Comparison of ENCODE assay signal across 16 mouse cellular contexts in genomic region chr13:112506766-112507165, GRCm38 (mm10). TPM values are rescaled to one million over a fixed set of nuclear protein-coding genes. Genes with fewer than 3 reads are reported as not detected.
A peak's percentile ranks its signal among the peaks of the same experiment; 100 is the strongest.
DNase-seq lines count a peak whose midpoint lies in the region; ATAC-seq and TF ChIP-seq lines count a peak whose summit lies in the region.
"Had no signal": no experiment of that assay in that cellular context is flagged by ENCODE, and none has a peak within 500 bp of the region (broad histone marks: within the 10 kb centered on the region; RNA-seq: fewer than 3 reads in every experiment).

No protein-coding gene starts in this region.

- no peak for TF ChIP-seq CTCF in layer of hippocampus, adult 2 months (conservative IDR thresholded peaks at IDR 0.05)

- H3K9ac ChIP-seq in embryonic facial prominence, embryonic 14.5 days (ENCODE audit: low read depth, low read length): no peak overlapping the region
- H3K9ac ChIP-seq in midbrain, embryonic 14.5 days (replicated peaks; ENCODE audit: low read length): no peak overlapping the region
- H3K9ac ChIP-seq: embryonic facial prominence, embryonic 13.5 days; hindbrain, embryonic 14.5 days; liver, embryonic 15.5 days had no signal

- H3K9me3 ChIP-seq in embryonic facial prominence, embryonic 14.5 days (ENCODE audit: control insufficient read depth, low read length): no peaks in the 10 kb centered on the region
- H3K9me3 ChIP-seq in embryonic facial prominence, embryonic 10.5 days: no peaks in the 10 kb centered on the region
- no peaks in the 10 kb centered on the region for H3K9me3 ChIP-seq in midbrain, embryonic 14.5 days (ENCODE audit: control insufficient read depth, low read length)
- H3K9me3 ChIP-seq in midbrain, embryonic 10.5 days (replicated peaks): no peaks in the 10 kb centered on the region
- H3K9me3 ChIP-seq: embryonic facial prominence, embryonic 13.5 days; forebrain, embryonic 10.5 days; liver, embryonic 15.5 days had no signal

- ATAC-seq in embryonic facial prominence, embryonic 14.5 days (ENCODE audit: low read depth): no peak
- no peak for ATAC-seq in midbrain, embryonic 14.5 days (ENCODE audit: low FRiP score, low TSS enrichment)
- ATAC-seq in granulocyte monocyte progenitor cell, adult 5-6 weeks (replicated peaks; ENCODE audit: poor library complexity, severe bottlenecking): 0 out of 2 replicates have a peak, but pooled peaks have one; percentile 20
- ATAC-seq: intestine, postnatal 0 days had no signal

- peak; percentile 30 for DNase-seq in embryonic facial prominence, embryonic 14.5 days (ENCODE audit: low spot score)
- DNase-seq in embryonic facial prominence, embryonic 10.5 days (ENCODE audit: low spot score): no peak
- DNase-seq in layer of hippocampus, adult 11-12 months (ENCODE audit: low spot score): peak; percentile 30
- no peak for DNase-seq in layer of hippocampus, adult 2 months (ENCODE audit: low spot score in 2 of 2)
- DNase-seq in midbrain, embryonic 14.5 days: peak; percentile 20
- DNase-seq in midbrain, embryonic 10.5 days (ENCODE audit: low spot score): no peak
- no peak for DNase-seq in gastrocnemius, postnatal 25 days
- DNase-seq: adrenal gland, adult 2 months; lung, postnatal 14 days; thymus, adult 18-20 months had no signal

- no peak overlapping the region for H3K27ac ChIP-seq in embryonic facial prominence, embryonic 14.5 days (replicated peaks; ENCODE audit: low read depth, low read length)
- H3K27ac ChIP-seq in embryonic facial prominence, embryonic 10.5 days (replicated peaks): no peak overlapping the region
- H3K27ac ChIP-seq in layer of hippocampus, adult 2 months: no peak overlapping the region
- H3K27ac ChIP-seq in midbrain, embryonic 14.5 days (replicated peaks; ENCODE audit: low read depth, low read length): no peak overlapping the region
- H3K27ac ChIP-seq in midbrain, embryonic 10.5 days (replicated peaks): no peak overlapping the region
- H3K27ac ChIP-seq: embryonic facial prominence, embryonic 13.5 days; forebrain, embryonic 10.5 days; hindbrain, embryonic 14.5 days; liver, embryonic 15.5 days had no signal

- H3K27me3 ChIP-seq in embryonic facial prominence, embryonic 14.5 days (replicated peaks; ENCODE audit: control insufficient read depth, insufficient read depth, low read length): no peaks in the 10 kb centered on the region
- H3K27me3 ChIP-seq in embryonic facial prominence, embryonic 10.5 days (replicated peaks; ENCODE audit: low read depth, poor library complexity, severe bottlenecking): no peaks in the 10 kb centered on the region
- H3K27me3 ChIP-seq in midbrain, embryonic 14.5 days (ENCODE audit: control insufficient read depth, insufficient read depth, low read length): no peaks in the 10 kb centered on the region
- H3K27me3 ChIP-seq in midbrain, embryonic 10.5 days (ENCODE audit: low read depth, poor library complexity, severe bottlenecking): no peaks in the 10 kb centered on the region
- H3K27me3 ChIP-seq: embryonic facial prominence, embryonic 13.5 days; liver, embryonic 15.5 days had no signal

- WGBS in embryonic facial prominence, embryonic 14.5 days: 71% methylated on average over 13 of the region's 13 CpGs
- WGBS in embryonic facial prominence, embryonic 10.5 days: 89% methylated on average over 13 of the region's 13 CpGs
- WGBS in midbrain, embryonic 14.5 days: 87% methylated on average over 13 of the region's 13 CpGs
- WGBS in midbrain, embryonic 10.5 days: 92% methylated on average over 13 of the region's 13 CpGs

- H3K36me3 ChIP-seq in embryonic facial prominence, embryonic 14.5 days (ENCODE audit: control insufficient read depth, insufficient read depth, low read length): peaks cover 52% of the 10 kb centered on the region
- H3K36me3 ChIP-seq in embryonic facial prominence, embryonic 10.5 days (replicated peaks): peaks cover 59% of the 10 kb centered on the region
- peaks cover 52% of the 10 kb centered on the region for H3K36me3 ChIP-seq in midbrain, embryonic 14.5 days (ENCODE audit: control insufficient read depth, insufficient read depth, low read length)
- H3K36me3 ChIP-seq in midbrain, embryonic 10.5 days: peaks cover 50% of the 10 kb centered on the region

- no peaks in the 10 kb centered on the region for H3K4me1 ChIP-seq in embryonic facial prominence, embryonic 14.5 days (ENCODE audit: control insufficient read depth, insufficient read depth, low read length)
- H3K4me1 ChIP-seq in embryonic facial prominence, embryonic 10.5 days: no peaks in the 10 kb centered on the region
- no peaks in the 10 kb centered on the region for H3K4me1 ChIP-seq in midbrain, embryonic 14.5 days (ENCODE audit: control insufficient read depth, insufficient read depth, low read length)
- no peaks in the 10 kb centered on the region for H3K4me1 ChIP-seq in midbrain, embryonic 10.5 days
- H3K4me1 ChIP-seq: embryonic facial prominence, embryonic 13.5 days; forebrain, embryonic 10.5 days; liver, embryonic 15.5 days had no signal

- H3K4me2 ChIP-seq in embryonic facial prominence, embryonic 14.5 days (ENCODE audit: low read depth, low read length): no peak overlapping the region
- no peak overlapping the region for H3K4me2 ChIP-seq in midbrain, embryonic 14.5 days (ENCODE audit: low read length)
- H3K4me2 ChIP-seq: embryonic facial prominence, embryonic 13.5 days; hindbrain, embryonic 14.5 days; liver, embryonic 15.5 days had no signal

- no peak overlapping the region for H3K4me3 ChIP-seq in embryonic facial prominence, embryonic 14.5 days (ENCODE audit: low read depth, low read length)
- no peak overlapping the region for H3K4me3 ChIP-seq in embryonic facial prominence, embryonic 10.5 days
- H3K4me3 ChIP-seq in layer of hippocampus, adult 2 months: no peak overlapping the region
- H3K4me3 ChIP-seq in midbrain, embryonic 14.5 days (replicated peaks; ENCODE audit: low read depth, low read length): no peak overlapping the region
- no peak overlapping the region for H3K4me3 ChIP-seq in midbrain, embryonic 10.5 days
- H3K4me3 ChIP-seq: embryonic facial prominence, embryonic 13.5 days; forebrain, embryonic 10.5 days; liver, embryonic 15.5 days had no signal

RNA-seq across cellular contexts. Expression of gene Il6st, which starts 42.9 kb away (rescaled TPM):
- 43.2 and 47.4 TPM in 2 replicates for polyA plus RNA-seq in embryonic facial prominence, embryonic 14.5 days (2014; fragmentation: Nextera tagmentation; extraction: Ambion mirVana)
- polyA plus RNA-seq in embryonic facial prominence, embryonic 10.5 days (2016; fragmentation: Nextera tagmentation; extraction: Ambion mirVana): 23.6 and 24.2 TPM in 2 replicates
- total RNA-seq in layer of hippocampus, adult 2 months (2021): 10 to 100 TPM; 73.0 to 76.5 TPM
- polyA plus RNA-seq in midbrain, embryonic 14.5 days (2014; fragmentation: Nextera tagmentation; extraction: Ambion mirVana): 9.7 and 20.7 TPM in 2 replicates
- polyA plus RNA-seq in midbrain, embryonic 10.5 days (2016; fragmentation: Nextera tagmentation; extraction: Ambion mirVana): 21.6 and 28.4 TPM in 2 replicates
- total RNA-seq in granulocyte monocyte progenitor cell, adult 5-6 weeks (2014; fragmentation: Nextera tagmentation): 47.5 and 70.5 TPM in 2 replicates
- total RNA-seq in granulocyte monocyte progenitor cell, adult 5-6 weeks (2017): 29.1 and 33.4 TPM in 2 replicates
- total RNA-seq in gastrocnemius, postnatal 25 days (2021): 100 to 1,000 TPM; 131 to 142 TPM

Comparison
In these comparisons a context has a peak if more than half of its experiments do, and no peak if none do; other contexts are left out.
1. DNase-seq: peak in embryonic facial prominence, embryonic 14.5 days (single experiment), layer of hippocampus, adult 11-12 months (single experiment) and midbrain, embryonic 14.5 days (single experiment); none in embryonic facial prominence, embryonic 10.5 days (single experiment), layer of hippocampus, adult 2 months (0 of 2), midbrain, embryonic 10.5 days (single experiment) and gastrocnemius, postnatal 25 days (single experiment).